Mouse (Mus musculus) ES-Bruce4 (cell line): ENCODE results near the gene Nxpe4.

Experiments
- CTCF ChIP-seq: IDR thresholded peaks from one replicate; pipeline ENCODE4 v1.8.1; 2011; ENCODE audit warnings: low read depth, low read length
- EP300 ChIP-seq: IDR thresholded peaks from 2 replicates; pipeline ENCODE4 v1.6.1; 2011; ENCODE audit warnings: low read depth, low read length; ENCODE audit not compliant: insufficient read depth
- POLR2A ChIP-seq: IDR thresholded peaks from one replicate; pipeline ENCODE4 v1.8.1; 2011; ENCODE audit warnings: low read length; ENCODE audit not compliant: insufficient read depth

- no peak for TF ChIP-seq CTCF
- no peak for TF ChIP-seq POLR2A
- no peak for TF ChIP-seq EP300
Observed at GRCm38 (mm10) chr9:48230706-48231105, 68.9 kb downstream of the Nxpe4 start.
